Mouse (Mus musculus): ENCODE results near the gene Gm32802.
"Not testable (repeated sequence)": the region's sequence is repeated elsewhere in the genome, so short reads cannot be mapped to it uniquely, and the experiment has no call there.

DNA sequence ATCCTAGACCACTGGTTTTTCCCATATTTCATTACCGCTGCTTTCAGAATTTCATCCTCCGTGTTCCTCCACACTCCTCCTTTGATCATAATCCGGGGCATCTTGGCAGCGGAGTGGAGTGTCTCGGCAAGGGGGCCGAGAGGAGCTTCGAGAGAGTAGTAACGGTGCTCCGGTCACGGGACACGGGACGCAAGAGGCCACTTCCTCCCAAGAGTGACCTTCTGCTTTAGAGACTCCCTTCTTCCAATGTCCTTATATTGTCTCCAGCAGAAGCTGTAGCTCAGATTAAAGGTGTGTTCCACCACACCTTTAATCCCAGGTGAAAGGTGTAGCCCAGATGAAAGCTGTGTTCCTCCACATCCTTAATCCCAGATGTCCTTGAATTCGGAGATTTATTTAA, 17.8 kb upstream of the Gm32802 start, which contains the start of gene Gm32717:
- TF ChIP-seq TAL1, GATA1 (IDR thresholded peaks at IDR 0.05; ENCODE audit: low read length): not testable (repeated sequence)

Data from erythroblast, embryonic 14.5 days (primary cell).